Mouse (Mus musculus) urinary bladder, postnatal 10 days (tissue): ENCODE measurements around the gene Tbc1d10b.

Experiments
- DNase-seq: peaks from one replicate; pipeline ENCODE4 v3.0.0; 2022; ENCODE audit warnings: low spot score

Tbc1d10b gene

DNA sequence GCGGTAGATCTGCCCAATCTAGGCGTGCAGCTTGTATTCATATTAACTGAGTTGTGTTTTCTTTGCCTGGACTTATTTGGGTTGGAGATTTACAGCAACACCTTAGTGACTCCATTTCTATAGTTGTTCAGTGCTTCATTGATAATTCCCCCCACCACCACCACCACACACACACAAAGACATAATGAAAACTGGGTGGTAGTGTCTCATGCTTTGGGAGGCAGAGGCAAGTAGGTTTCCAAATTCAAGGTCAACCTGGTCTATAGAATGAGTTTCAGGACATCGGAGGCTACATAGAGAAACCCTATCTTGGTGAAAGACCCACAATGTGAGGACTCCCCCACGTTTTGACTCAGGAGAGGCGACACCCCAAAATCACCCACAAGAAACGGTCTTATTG is 16.3 kb upstream of the Tbc1d10b start:
- DNase-seq: no peak

GRCm38 (mm10) chr7:127223515-127224478 is 15.5 kb upstream of the Tbc1d10b start:
- no peak for DNase-seq

DNA sequence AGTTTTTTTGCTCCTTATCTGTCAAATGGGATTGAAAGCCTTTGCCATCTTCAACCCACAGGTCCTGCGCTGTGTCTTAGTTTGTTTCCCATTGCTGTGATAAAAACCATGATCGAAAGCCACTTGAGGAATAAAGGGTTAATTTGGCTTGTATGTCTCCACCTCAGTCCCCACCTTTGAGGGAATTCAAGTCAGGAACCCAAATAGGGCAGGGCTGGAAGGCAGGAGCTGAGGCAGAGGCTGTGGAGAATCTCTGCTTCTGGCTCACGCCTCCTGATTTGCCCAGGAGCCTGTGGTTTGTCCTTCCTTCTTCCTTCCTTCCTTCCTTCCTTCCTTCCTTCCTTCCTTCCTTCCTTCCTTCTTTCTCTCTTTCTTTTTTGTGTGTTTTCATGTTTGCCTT is 14.8 kb upstream of the Tbc1d10b start:
- no peak for DNase-seq

DNA sequence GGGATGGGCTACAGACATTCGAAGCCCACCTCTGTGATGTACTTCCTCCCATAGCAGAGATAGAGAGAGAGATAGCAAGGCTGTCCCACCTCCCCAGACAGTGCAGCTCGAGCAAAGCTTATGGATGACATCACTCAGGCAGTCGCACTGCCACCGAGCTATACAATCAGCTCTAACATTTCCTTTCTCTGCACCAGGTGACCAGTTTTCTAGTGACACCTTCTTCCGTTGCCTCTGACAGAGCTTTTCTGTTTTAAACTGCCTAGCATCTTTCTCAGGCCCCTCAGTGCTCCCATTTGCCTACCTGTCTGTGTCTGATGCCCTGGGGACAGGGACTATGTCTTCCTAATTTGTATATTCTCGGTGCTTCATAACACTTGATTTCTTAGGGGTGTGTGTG is 12.2 kb upstream of the Tbc1d10b start:
- DNase-seq: no peak

- DNase-seq: no peak
These were observed 10.4 kb upstream of the Tbc1d10b start for GRCm38 (mm10) chr7:127218670-127219069.

DNA sequence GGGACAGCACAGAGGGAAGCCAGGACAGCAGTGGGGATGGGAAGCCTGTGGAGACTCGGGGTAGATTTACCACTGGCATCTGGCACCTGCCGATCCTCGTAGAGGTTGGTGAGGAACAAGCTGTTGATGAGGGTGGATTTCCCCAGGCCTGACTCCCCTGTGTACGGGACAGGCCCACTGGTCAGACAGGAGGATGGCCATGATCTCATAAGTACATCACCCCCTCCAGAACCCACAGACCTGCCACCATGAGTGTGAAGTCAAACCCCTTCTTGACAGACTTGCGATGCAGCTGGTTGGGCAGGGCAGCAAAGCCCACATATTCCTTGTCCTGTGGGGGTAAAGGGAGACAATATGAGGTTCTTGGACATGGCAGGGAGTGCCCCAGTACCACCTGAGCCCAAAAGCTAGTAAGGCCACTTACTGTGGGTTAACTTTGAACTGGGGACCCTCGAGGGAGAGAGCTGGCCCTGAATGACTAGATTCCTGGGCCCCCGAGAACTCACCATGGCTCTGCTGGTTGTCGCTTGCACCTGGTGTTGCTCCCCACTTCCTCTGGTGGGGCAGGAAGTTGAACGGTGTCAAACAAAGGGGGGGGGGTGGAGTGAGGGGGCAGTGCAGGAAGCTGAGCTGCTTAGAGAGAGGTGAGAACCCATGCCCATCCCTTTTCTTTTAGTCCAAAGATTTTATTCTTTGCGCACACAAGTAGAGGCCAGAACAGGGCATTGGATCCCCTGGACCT is 9.8 kb upstream of the Tbc1d10b start:
- DNase-seq: no peak

GRCm38 (mm10) chr7:127217475-127217874 is 9.2 kb upstream of the Tbc1d10b start:
- no peak for DNase-seq

GRCm38 (mm10) chr7:127216307-127216706 is 8.0 kb upstream of the Tbc1d10b start:
- no peak for DNase-seq

DNA sequence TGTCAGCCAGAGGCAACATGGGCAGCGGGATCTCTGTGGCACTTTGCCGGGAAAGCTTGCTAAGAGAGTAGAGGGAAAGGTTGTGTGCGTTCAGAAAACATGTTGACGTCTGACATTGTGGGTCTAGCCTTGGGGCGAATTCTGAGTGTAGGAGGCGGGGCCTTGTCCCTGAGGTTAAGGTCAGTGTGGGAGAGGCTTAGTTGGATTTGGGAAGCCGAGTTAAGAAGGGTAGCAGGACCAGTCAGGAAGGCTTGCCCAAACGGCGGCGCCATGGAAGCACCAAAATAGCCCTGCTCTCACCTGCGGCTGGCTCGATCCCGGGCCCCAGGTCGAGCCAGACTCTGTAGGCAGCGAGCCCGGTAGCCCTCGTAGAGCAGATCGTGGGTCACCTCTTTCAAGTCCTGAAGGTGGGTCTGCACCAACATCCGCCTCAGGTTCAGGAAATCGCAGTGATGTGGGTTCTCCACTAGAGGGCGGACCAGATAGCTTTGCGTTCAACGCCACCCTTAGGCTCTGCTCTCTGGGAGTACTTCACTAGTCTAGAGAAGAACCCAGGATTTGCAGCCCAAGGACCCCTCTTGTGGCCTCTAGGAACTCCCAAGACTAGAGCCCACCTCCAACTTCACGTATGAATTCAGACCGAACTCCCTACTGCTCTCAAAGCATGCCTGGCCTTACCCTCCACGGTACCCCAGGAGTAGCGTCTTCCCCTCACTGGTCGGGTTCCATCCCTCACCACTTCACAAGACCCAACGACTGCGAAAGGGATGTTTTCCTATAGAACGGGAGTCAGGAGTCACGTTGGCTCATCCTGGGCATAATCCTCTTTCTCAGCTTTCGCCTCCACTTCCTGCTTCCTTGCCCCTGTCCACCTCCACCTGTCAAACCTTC is 7.0 kb upstream of the Tbc1d10b start:
- no peak for DNase-seq

GRCm38 (mm10) chr7:127214521-127214920 is 6.3 kb upstream of the Tbc1d10b start:
- DNase-seq: no peak

GRCm38 (mm10) chr7:127213930-127214329 is 5.7 kb upstream of the Tbc1d10b start:
- no peak for DNase-seq

DNA sequence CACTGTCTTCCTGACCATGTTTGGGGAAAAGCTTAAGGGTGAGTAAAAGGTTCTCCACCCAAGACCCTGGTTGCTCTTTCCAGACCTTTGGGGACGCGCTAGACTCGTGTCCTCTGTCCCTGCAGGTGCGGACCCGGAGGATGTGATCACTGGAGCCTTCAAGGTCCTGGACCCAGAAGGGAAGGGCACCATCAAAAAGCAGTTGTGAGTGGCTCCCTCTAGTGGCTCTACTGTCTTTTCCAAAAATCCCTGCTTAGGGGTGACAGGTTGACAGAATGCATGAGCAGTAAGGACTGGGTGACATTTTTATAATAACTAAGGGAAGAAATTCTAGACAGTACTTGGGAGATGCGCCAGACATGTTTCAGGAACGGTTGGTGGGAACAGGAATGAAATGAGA is 5.2 kb upstream of the Tbc1d10b start:
- DNase-seq: no peak

- DNase-seq: no peak
These were observed 4.4 kb upstream of the Tbc1d10b start for GRCm38 (mm10) chr7:127212432-127213250.

GRCm38 (mm10) chr7:127211014-127211745 is 2.9 kb upstream of the Tbc1d10b start:
- no peak for DNase-seq

DNA sequence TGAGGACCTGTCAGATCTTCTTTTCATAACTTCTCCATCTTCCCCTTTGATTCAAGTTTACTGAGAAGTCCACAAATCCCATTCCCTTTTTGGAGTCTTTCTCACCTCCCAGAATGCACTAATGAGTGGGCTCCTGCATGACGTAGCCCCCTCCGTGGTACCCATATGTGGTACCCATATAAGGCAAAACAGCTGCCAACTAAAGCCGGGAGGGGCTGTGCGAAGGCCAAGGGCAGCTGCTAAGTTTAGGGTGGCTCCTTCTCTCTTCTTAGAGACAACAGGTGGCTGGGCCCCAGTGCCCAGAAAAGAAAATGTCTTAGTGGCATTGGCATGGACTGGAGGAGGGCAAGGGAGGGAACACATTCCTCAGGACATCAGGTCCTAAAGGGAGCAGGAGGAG is 2.0 kb upstream of the Tbc1d10b start:
- no peak for DNase-seq

GRCm38 (mm10) chr7:127209851-127210250 is 1.6 kb upstream of the Tbc1d10b start:
- DNase-seq: no peak

GRCm38 (mm10) chr7:127208553-127209438 is 528 bp upstream of the Tbc1d10b start, which contains the start of gene Mylpf:
Gene Mylpf (plus strand): TSS chr7:127208890.
- DNase-seq: peak; percentile 67

GRCm38 (mm10) chr7:127207374-127208294 is 634 bp downstream of the Tbc1d10b start:
- DNase-seq: no peak
